Mouse (Mus musculus): ENCODE data around the gene Olfr186.
"Not testable (repeated sequence)": the region's sequence is repeated elsewhere in the genome, so short reads cannot be mapped to it uniquely, and the experiment has no call there.

The Olfr186 gene

DNA sequence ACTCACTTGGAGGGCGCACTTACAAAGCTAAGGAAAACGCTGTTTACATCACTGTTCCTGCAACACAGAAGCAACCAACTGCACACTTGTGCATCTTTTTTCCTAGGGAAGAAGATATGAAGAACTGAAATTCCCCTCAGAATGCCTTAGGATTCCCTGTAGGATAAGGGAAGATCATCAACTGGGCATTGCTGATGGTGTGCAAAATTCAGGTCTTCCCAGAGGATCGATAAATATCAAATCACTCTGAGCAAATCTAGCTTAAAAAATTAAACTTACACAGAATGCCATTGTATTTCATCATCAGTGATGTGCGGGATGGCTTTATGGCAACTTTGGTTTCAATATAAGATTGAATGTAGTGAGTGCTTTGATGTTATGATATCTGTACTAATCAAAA is at the start of gene Olfr186:
Gene Olfr186 (minus strand): TSS at position 101 of the 400 bp plus-strand sequence.
- in situ Hi-C loops (cut with MboI; ENCODE audit: unreplicated experiment in 2 of 2) = no loop called here

DNA sequence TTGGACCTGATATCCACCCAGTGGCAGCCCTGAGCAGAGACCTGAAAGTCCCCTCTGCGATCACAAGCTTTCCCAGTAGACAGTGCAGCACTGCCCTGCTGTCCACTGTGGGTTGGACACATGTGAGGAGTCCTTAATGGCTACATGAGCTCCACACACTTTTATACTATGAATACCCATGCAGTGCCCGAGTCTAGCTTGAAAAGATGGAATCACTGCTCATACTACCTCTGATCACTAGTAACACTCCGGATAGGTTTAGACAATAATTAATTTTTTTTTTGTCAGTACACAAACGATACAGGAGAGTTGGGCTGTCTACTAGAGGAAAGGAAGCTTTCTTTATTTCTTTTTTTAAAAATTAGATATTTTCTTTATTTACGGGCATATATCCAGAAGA is 47.8 kb upstream of the Olfr186 start, which contains the start of gene Olfr190:
Gene Olfr190 (minus strand): TSS at position 101 of the 400 bp plus-strand sequence.
- in situ Hi-C loops (cut with MboI; ENCODE audit: unreplicated experiment in 2 of 2) = no loop called here

DNA sequence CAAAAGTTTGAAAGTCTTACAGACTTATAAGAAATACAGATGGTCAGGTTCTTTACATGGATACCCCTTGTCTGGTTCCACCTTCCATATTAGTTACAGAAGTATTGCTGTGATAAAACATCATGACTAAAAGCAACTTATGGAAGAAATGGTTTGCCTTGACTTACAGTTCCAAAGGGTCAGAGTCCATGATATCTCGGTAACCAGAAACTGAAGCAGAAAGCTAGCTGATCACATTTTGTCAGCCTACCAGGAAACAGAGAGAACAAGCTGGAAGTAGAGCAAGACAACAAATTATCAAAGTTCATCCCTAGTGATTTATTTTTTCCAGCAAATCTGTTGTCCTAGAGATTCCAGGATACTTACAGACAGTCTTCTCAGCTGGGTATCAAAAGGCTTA is 43.4 kb upstream of the Olfr186 start:
- in situ Hi-C loops (cut with MboI; ENCODE audit: unreplicated experiment in 2 of 2) = no loop called here

DNA sequence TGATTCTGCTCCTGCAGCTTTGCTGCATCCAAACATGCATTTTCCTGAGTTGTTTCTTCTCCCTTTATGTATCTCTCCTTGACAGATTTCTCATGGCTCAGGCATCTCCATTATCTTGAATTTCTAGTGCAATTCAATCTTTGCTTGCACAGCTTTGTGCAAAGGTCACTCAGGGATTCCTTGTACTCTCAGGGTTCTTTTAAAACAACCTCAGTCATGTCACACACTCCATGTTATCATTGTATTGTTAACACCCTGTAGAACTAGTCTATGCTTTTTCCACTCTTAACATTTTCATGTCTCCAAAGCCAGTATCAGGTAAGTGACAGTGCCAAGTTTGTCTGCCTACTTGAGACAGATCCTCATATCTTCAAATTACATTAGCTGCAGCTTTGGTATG is 41.7 kb upstream of the Olfr186 start:
- in situ Hi-C loops (cut with MboI; ENCODE audit: unreplicated experiment in 2 of 2) = no loop called here

DNA sequence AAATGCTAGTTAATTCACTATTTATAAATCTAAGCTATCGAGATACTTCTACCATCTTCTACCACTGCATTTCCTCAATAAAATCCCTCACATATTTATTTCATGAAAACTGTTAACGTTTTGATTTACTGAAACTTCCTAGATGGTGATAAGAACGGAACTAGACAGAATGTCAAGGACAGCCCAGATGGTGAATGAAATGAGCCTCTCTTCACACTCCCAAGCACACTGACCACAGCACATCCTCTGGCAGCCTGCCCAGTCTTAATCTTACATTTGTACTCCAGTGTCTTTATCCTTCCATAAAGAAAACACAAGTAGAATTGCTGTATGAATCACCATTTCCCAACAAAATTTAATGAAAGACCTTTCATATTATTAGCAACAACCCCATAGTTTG is 32.3 kb upstream of the Olfr186 start:
- in situ Hi-C loops (cut with MboI; ENCODE audit: unreplicated experiment in 2 of 2) = not testable (repeated sequence)

DNA sequence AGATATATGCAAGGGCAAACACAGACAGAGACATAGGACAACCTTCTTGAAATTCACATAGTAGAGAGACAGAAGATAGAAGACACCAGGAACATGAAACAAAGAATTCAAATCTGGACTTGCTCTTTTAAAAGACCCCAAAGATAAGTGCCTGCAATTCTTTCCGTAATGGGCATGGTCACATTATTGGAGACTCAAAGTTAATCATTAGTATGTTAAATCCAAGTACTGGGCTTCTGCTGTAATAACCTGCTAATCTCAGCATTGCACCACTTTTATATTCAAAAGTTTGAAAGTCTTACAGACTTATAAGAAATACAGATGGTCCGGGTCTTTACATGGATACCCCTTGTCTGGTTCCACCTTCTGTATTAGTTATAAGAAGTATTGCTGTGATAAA is 19.2 kb upstream of the Olfr186 start:
- in situ Hi-C loops (cut with MboI; ENCODE audit: unreplicated experiment in 2 of 2) = not testable (repeated sequence)

DNA sequence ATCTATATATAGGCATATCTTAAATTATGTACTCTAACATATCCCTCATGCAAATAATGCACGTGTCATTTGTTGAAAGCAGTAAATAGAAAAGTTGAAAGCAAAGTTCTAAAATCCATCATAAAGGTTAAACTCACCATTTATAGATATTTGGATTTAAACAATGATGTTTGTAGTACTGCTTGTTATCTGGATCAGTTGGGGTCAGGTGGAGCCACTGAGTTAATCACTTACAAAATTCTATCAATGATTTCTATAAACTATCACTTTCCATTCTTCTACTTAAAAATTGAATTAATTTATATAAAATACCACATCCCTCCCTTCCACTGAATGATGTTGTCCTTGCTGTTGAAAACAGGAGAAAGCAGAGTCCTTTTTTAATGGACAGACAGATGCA is 18.8 kb upstream of the Olfr186 start:
- in situ Hi-C loops (cut with MboI; ENCODE audit: unreplicated experiment in 2 of 2) = no loop called here

DNA sequence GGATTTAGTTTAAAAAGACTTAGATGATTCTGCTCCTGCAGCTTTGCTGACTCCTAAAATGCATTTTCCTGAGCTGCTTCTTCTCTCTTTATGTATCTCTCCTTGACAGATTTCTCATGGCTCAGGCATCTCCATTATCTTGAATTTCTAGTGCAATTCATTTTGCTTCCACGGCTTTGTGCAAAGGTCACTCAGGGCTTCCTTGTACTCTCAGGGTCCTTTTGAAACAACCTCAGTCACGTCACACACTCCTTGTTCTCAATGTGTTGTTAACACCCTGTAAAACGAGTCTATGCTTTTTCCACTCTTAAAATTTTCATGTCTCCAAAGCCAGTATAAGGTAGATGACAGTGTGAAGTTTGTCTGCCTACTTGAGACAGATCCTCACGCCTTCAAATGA is 17.5 kb upstream of the Olfr186 start:
- in situ Hi-C loops (cut with MboI; ENCODE audit: unreplicated experiment in 2 of 2) = no loop called here

DNA sequence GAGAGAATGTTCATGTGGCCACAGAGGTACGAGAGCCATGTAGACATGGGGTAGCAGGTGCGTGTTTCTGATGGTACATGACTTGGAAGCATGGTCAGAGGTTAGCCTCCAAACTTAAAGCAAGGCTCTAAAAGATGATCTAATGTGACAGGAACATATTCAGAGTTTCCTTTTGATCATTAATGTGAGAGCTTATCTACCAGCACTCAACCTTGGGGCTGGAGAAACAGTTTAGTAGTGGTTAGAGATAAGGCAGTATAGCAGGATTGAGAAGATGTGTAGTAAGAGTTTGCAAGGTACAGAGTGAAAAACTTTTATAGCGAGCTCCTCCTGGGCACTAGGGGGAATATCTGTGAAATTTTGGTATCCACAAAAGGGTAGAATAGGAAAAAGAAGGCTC is 15.7 kb upstream of the Olfr186 start:
- in situ Hi-C loops (cut with MboI; ENCODE audit: unreplicated experiment in 2 of 2) = no loop called here

DNA sequence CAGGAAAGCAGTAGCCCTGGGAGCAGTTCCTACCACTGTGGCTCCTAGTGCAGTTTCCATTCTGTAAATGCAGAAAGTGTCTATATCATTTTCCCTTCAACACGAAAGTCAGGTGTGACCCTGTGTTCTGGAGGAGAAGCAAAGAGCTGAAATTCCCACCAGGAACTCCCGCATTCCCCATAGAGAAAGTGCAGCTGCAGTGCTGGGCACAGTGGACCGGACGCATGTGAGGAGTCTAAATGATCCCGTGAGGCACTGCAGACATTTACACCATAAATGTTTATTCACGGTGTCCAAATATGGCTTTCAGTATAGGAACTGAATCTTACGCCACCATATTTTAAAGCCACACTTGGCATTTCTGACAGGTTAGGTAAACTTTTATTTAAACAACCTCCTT is 9.6 kb upstream of the Olfr186 start, which contains the start of gene Olfr187:
Gene Olfr187 (minus strand): TSS at position 58 of the 400 bp plus-strand sequence.
- in situ Hi-C loops (cut with MboI; ENCODE audit: unreplicated experiment in 2 of 2) = no loop called here

DNA sequence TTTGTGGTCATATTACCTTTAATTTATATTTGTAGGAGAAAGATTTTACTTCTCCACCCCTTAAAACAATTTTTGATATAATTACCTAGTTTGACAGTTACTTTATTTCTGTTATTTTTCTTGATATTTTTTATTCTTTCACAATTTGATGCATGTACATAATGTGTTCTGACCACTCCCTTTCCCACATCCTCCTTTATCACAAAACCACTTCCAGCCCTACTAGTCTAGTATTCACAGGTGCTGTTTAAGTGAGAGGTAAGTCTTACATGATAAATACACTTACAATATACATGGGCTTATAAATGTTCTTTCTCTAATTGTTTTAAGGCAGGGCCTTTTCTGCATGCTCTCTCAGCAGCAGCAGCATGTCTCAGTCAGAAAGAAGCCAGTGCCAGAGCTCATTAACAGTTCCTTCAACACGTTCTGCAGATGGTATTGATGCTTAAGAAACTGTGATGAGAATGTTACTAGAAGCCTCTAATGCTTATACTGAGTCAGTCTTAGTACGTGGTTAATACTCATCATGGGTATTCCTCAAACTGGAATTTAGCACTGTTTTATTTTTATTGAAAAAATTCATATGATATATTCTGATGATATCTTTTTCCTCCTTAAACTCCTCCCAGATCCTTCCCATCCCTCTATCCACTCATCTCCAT is 16.6 kb downstream of the Olfr186 start:
- in situ Hi-C loops (cut with MboI; ENCODE audit: unreplicated experiment in 2 of 2) = no loop called here

DNA sequence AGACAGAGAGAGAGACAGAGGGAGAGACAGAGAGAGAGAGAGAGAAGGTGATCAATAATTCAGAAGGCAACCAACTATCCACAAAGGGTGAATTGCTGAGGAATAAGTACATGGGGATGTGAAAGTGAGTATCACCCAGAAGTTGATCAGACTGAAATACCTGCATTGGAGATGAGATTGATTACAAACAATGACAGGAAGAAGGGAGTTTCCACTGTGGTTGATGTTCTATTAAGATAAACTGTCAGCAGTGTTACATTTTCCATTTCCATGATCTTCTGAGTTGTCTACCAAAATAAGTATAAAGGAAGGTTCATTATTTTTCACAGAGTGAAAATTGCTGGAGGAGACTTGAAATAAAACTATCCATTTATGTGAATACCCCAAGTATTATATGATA is 22.9 kb downstream of the Olfr186 start:
- in situ Hi-C loops (cut with MboI; ENCODE audit: unreplicated experiment in 2 of 2) = no loop called here

DNA sequence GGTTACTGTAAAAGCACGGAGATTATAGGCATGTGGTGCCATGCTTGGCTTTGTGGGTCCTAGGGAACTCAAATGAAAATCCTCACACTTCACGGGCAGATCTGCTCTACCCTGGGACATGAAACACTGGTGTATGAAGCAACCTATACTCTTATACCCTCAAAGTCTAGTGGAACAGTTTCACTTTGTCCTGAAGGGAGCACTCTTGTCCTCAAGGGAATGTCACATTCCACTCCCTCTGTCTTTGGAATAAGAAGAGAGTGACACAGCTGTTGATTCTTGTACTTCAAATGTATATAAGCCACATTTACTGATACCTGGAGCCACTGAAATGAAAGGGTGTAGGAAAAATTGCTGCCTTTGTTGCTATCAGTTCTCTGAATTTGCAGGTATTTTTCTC is 35.0 kb downstream of the Olfr186 start, which contains the start of gene Olfr183:
Gene Olfr183 (plus strand): TSS at position 301 of the 400 bp plus-strand sequence.
- in situ Hi-C loops (cut with MboI; ENCODE audit: unreplicated experiment in 2 of 2) = no loop called here

Data from v-Abl transformed pro-B cells (cell line).